Mouse (Mus musculus): Measurements from ENCODE around the gene Ankrd23. TPM values are rescaled to one million over a fixed set of nuclear protein-coding genes. Genes with fewer than 3 reads are reported as not detected.
A peak's percentile ranks its signal among the peaks of the same experiment; 100 is the strongest.

Ankrd23 gene
- polyA plus RNA-seq, 1 experiment from 2014 or later: 23.7 TPM

DNA sequence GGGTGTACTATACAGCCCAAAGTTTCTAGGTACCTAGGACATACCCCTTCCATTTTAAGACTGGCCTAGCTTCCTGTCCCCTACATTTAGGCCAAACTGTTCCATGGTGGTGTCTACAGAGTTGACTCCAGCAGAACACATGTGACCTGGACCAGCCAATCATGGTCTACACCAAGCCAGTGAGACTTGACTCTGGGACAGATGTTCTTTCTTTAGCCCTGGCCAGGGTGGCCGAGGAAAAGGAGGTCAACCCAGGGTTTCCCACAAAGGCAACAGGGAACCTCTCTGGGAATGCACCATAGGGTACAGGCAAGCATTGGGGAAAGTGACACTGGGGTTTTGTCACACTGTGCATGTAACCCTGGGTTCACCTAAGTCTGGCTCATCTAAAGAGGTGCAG is 36.0 kb upstream of the Ankrd23 start:
- 44% methylated on average over 1 of the region's 1 CpGs for WGBS
- H3K4me1 ChIP-seq: peaks cover 81% of the 10 kb centered on the region
- ATAC-seq (ENCODE audit: insufficient number of reproducible peaks, insufficient read depth, low FRiP score, low TSS enrichment, low read depth): no peak

DNA sequence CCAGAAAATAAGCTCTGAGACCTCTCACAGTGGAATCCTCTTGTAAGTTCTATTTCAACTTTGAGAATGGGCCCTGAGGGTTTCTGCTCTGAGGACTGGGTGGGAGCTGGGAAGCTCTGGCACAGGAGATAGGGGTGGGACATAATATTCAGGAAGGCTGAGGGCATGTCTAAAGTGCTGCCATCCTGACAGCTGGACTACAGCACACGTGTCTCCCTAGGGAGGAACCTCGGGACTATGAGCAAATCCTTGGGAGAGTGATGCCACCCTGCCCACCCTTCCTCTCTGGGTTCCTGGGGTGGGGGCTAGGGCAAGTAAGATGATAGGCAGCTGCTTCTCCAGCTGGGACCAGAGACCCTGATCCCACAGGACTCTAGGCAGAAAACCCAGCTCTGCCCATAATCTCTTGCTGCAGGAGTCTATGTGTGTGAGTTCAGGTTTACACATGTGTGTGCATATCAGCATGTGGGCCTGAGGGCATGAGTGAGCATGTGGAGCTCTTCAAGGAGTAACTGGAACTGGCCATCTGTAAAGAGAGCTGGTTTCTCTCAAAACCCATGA is 35.5 kb upstream of the Ankrd23 start:
- H3K9ac ChIP-seq: no peak overlapping the region
- no peaks in the 10 kb centered on the region for H3K36me3 ChIP-seq
- ATAC-seq (ENCODE audit: insufficient number of reproducible peaks, insufficient read depth, low FRiP score, low TSS enrichment, low read depth): no peak
- whole genome bisulfite sequencing: 42% methylated on average over 2 of the region's 2 CpGs
- no peak overlapping the region for H3K4me2 ChIP-seq
- no peaks in the 10 kb centered on the region for H3K9me3 ChIP-seq
- peaks cover 83% of the 10 kb centered on the region for H3K4me1 ChIP-seq
- H3K27me3 ChIP-seq: no peaks in the 10 kb centered on the region
- peak overlapping the region; percentile 24; the same call in 1 of the 2 replicates for H3K27ac ChIP-seq
- no peak overlapping the region for H3K4me3 ChIP-seq

More for the DNA sequence above, 36.0 kb upstream of the Ankrd23 start:
- no peak overlapping the region for H3K4me2 ChIP-seq
- H3K9ac ChIP-seq: no peak overlapping the region
- no peak overlapping the region for H3K27ac ChIP-seq
- H3K36me3 ChIP-seq: no peaks in the 10 kb centered on the region
- no peak overlapping the region for H3K4me3 ChIP-seq
- H3K9me3 ChIP-seq: no peaks in the 10 kb centered on the region
- H3K27me3 ChIP-seq: no peaks in the 10 kb centered on the region

DNA sequence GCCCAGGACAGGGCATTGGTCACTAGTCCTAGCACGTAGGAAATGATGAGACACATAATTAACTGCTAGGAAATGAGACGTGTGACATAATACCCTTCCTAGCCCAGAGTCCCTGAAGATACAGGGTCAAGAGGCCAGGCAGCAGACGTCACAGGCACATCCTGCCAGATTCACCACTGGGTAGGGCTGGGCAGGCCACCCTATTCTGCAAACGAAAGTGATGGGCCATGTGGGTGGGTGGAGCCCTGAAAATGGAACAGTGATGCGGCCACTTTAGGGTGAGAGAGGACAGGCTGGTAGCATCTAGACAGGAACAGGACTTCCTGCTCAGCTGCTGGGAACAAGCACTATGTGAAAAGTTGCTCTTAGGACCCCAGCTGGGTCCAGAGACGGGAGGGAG is 34.9 kb upstream of the Ankrd23 start:
- no peak overlapping the region for H3K9ac ChIP-seq
- no peaks in the 10 kb centered on the region for H3K27me3 ChIP-seq
- H3K9me3 ChIP-seq: no peaks in the 10 kb centered on the region
- peaks cover 83% of the 10 kb centered on the region for H3K4me1 ChIP-seq
- WGBS: 41% methylated on average over 6 of the region's 6 CpGs
- ATAC-seq (ENCODE audit: insufficient number of reproducible peaks, insufficient read depth, low FRiP score, low TSS enrichment, low read depth): no peak
- no peak overlapping the region for H3K4me3 ChIP-seq
- H3K4me2 ChIP-seq: no peak overlapping the region
- H3K36me3 ChIP-seq: no peaks in the 10 kb centered on the region
- peak overlapping the region; percentile 24; the same call in 1 of the 2 replicates for H3K27ac ChIP-seq

DNA sequence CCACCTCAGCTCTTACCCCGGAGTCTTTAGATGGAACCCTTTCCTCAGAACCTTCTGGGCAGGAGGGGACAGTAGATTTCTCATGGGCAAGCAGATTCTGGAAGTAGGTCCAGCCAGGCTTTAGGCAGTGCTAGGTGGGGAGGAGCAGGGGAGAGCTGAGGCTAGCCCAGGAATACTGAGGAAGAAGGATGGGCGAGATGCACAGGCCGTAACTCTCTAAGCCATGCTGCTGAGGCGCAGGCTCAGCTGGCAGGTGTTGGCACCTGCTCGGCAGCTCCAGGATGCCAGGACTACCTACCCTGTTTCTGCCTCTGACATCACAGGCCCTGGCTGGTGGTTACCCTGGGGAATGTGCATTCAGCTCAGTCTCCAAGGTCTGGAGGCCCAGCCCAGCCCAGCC is 33.6 kb upstream of the Ankrd23 start:
- Histone ChIP-seq H3K27me3 (no peaks in the 10 kb centered on the region), H3K9me3 (no peaks in the 10 kb centered on the region), H3K4me2 (no peak overlapping the region), H3K36me3 (no peaks in the 10 kb centered on the region), H3K27ac (0 out of 2 replicates have a peak overlapping the region, but pooled peaks have one; percentile 78), H3K4me3 (no peak overlapping the region), H3K9ac (no peak overlapping the region), H3K4me1 (peaks cover 77% of the 10 kb centered on the region)
- no peak for ATAC-seq (ENCODE audit: insufficient number of reproducible peaks, insufficient read depth, low FRiP score, low TSS enrichment, low read depth)
- 92% methylated on average over 5 of the region's 5 CpGs for WGBS

DNA sequence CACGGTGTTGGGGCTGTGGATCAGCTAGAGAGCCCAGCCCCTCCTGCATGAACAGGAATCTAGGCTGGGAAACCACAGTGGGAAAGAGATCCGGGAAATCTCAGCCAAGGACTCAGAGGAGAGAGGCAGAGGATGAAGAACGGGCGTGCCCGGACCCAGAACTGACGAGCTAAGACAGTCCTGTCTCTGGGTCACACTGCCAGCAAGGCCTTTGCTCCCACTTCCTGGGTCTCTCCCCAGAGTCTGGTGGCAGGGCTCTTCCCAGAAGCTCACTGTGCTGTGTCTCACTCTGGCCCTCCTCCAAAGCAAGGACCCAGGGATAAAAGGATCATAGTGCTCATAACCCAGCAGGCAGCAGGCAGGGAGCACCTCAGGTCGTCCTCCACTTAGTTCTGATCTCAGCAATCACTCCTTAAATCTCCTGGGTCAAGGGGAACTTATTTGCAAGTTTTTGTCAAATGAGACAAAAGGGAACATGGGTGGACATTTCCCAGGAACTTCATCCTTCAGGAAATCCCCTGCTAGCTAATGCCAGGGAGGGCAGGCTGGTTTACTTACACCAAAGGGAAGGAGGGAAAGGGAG is 33.1 kb upstream of the Ankrd23 start:
- H3K36me3 ChIP-seq: no peaks in the 10 kb centered on the region
- WGBS: 43% methylated on average over 7 of the region's 7 CpGs
- H3K9me3 ChIP-seq: no peaks in the 10 kb centered on the region
- no peaks in the 10 kb centered on the region for H3K27me3 ChIP-seq
- H3K4me2 ChIP-seq: no peak overlapping the region
- peaks cover 73% of the 10 kb centered on the region for H3K4me1 ChIP-seq
- no peak overlapping the region for H3K4me3 ChIP-seq
- H3K27ac ChIP-seq: peak overlapping the region; percentile 78; the same call in 1 of the 2 replicates
- no peak overlapping the region for H3K9ac ChIP-seq
- no peak for ATAC-seq (ENCODE audit: insufficient number of reproducible peaks, insufficient read depth, low FRiP score, low TSS enrichment, low read depth)

DNA sequence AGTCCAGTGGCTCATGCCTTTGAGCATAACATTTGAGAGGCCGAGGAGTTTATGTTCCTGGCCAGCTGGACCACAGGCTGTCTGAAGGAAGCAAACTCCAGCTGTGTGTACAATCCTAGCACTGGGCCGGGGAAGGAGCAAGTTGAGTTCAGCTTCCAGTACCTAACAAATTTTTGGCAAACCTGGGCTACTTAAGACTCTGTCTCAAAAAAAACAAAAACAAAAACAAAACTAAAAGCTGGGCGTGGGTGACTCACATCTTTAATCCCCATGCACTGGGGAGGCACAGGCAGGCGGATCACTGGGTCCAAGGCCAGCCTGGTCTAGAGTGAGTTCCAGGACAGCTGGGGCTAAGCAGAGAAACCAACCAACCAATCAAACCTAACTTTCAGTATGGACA is 32.1 kb upstream of the Ankrd23 start:
- H3K4me1 ChIP-seq: peaks cover 63% of the 10 kb centered on the region
- no peak overlapping the region; the same call in 1 of the 2 replicates for H3K9ac ChIP-seq

DNA sequence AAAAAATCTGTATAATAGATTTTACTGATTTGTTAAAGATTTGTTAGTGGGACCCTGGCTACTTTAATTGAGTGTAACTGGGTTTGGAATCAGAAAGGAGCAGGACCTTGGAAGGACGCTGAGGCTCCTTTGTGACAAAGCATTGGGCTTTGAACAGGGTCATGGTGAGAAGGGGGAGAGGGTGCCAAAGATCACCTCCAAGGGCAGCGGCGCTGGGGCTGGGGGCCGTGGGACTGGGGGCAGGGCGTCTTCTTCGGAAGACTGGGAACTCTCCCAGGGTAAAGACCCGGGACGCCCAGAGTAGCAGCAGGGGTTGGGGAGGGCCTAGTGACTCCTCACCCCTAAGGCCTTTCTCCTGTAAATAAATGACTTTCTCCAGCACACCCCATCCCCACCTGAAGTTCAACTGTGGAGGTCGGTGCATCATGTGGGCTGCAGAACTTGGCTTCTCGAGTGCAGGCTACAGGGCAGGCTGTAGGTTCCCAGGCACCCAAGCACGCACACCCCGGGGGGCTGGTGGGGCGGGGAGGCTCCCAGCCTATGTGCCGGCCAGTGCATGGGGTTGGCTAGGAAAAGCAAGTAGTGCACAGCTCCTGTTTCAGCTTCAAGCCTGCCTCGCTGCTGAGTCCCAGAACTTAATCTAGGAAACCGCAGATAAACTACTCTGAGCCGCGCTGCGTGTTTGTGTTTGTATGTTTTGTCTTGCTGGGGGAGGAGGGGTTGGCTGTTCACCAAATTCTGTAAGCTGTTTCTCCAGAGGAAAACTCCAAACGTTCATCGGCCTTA is 31.3 kb upstream of the Ankrd23 start:
- H3K27ac ChIP-seq: peak overlapping the region; percentile 78
- peak overlapping the region; percentile 46 for H3K9ac ChIP-seq
- 28% methylated on average over 21 of the region's 21 CpGs for WGBS
- H3K36me3 ChIP-seq: no peaks in the 10 kb centered on the region
- no peaks in the 10 kb centered on the region for H3K27me3 ChIP-seq
- peak overlapping the region; percentile 41 for H3K4me2 ChIP-seq
- no peak overlapping the region for H3K4me3 ChIP-seq
- no peak; the same call in 1 of the 2 replicates for ATAC-seq (ENCODE audit: insufficient number of reproducible peaks, insufficient read depth, low FRiP score, low TSS enrichment, low read depth)
- no peaks in the 10 kb centered on the region for H3K9me3 ChIP-seq
- peaks cover 61% of the 10 kb centered on the region for H3K4me1 ChIP-seq

More for the DNA sequence above, 32.1 kb upstream of the Ankrd23 start:
- Histone ChIP-seq H3K4me3 (no peak overlapping the region), H3K27ac (peak overlapping the region; percentile 78), H3K9me3 (no peaks in the 10 kb centered on the region), H3K36me3 (no peaks in the 10 kb centered on the region), H3K4me2 (peak overlapping the region; percentile 41; the same call in 1 of the 2 replicates), H3K27me3 (no peaks in the 10 kb centered on the region)
- WGBS: 75% methylated on average over 4 of the region's 4 CpGs
- ATAC-seq (ENCODE audit: insufficient number of reproducible peaks, insufficient read depth, low FRiP score, low TSS enrichment, low read depth): no peak

DNA sequence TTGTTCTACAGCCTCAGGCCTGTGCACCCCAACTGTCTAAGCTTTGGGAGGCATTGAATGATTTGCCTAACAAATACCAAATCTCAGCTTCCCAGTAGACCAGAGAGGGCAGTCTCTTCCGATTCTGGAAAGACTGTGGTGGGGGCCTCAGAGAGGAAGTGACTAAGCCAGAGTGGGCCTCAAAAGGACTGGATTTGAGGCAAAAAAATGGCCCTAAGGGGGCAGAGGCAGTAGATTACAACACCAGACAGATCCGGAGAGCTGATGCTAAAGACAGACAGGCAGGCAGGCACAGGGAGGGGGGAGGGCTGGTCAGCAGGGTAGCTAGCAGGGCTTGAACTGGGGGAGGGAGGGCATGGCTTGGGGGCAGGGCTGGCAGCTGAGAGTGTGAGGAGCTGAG is 29.7 kb upstream of the Ankrd23 start:
- H3K27me3 ChIP-seq: no peaks in the 10 kb centered on the region
- no peak overlapping the region for H3K27ac ChIP-seq
- H3K4me1 ChIP-seq: peaks cover 64% of the 10 kb centered on the region
- H3K9me3 ChIP-seq: no peaks in the 10 kb centered on the region
- no peak overlapping the region for H3K4me3 ChIP-seq
- no peak overlapping the region for H3K4me2 ChIP-seq
- WGBS: 11% methylated on average over 2 of the region's 2 CpGs
- ATAC-seq (ENCODE audit: insufficient number of reproducible peaks, insufficient read depth, low FRiP score, low TSS enrichment, low read depth): no peak
- no peaks in the 10 kb centered on the region for H3K36me3 ChIP-seq
- no peak overlapping the region for H3K9ac ChIP-seq

DNA sequence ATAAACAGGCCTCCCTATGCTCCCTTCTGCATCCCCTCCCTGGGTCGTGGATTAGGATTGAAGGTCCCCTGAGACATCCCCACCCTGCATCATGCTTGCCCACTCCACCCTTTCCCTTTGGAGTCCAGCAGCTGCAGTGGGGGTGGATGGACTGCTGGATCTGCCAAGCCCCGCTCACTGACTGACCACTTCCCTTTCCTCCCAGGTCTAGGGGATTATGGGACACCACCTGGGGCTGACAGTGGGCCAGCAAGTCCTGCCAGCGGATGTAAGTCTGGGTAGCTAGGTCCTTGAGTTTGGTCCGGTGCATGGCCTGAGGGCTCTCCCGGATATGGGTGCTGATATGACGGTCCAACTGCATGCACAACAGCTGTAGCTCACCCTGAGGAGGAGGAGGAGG is 27.4 kb upstream of the Ankrd23 start:
- ATAC-seq (ENCODE audit: insufficient number of reproducible peaks, insufficient read depth, low FRiP score, low TSS enrichment, low read depth): no peak

DNA sequence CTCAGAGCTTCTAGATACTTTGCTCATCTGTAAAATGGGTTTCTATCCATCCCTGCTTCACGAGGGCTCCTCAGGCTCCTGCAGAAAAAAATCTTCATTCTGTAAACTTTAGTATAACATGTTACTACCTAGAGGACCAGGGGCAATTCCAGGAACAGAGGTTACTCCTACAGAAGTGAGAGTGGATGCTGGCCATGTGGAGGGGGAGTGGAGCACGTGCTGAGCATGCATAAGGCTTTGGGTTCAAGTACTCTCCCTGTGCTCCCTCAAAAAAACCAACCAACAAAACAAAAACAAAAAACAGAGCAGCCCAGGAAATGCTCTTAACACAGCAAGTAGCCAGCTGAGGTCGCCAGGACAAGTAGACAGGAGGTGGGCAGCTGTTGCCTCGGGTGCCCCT is 26.9 kb upstream of the Ankrd23 start:
- no peaks in the 10 kb centered on the region for H3K27me3 ChIP-seq
- WGBS: 78% methylated on average over 4 of the region's 4 CpGs
- H3K9ac ChIP-seq: no peak overlapping the region
- H3K27ac ChIP-seq: no peak overlapping the region
- no peaks in the 10 kb centered on the region for H3K36me3 ChIP-seq
- no peak for ATAC-seq (ENCODE audit: insufficient number of reproducible peaks, insufficient read depth, low FRiP score, low TSS enrichment, low read depth)
- peaks cover 60% of the 10 kb centered on the region for H3K4me1 ChIP-seq
- H3K4me3 ChIP-seq: no peak overlapping the region
- no peak overlapping the region for H3K4me2 ChIP-seq
- no peaks in the 10 kb centered on the region for H3K9me3 ChIP-seq

More for the DNA sequence above, 27.4 kb upstream of the Ankrd23 start:
- Histone ChIP-seq H3K9ac (no peak overlapping the region), H3K4me1 (peaks cover 60% of the 10 kb centered on the region), H3K27me3 (no peaks in the 10 kb centered on the region), H3K4me3 (no peak overlapping the region), H3K36me3 (no peaks in the 10 kb centered on the region), H3K4me2 (no peak overlapping the region), H3K9me3 (no peaks in the 10 kb centered on the region), H3K27ac (no peak overlapping the region)
- 73% methylated on average over 6 of the region's 6 CpGs for WGBS

DNA sequence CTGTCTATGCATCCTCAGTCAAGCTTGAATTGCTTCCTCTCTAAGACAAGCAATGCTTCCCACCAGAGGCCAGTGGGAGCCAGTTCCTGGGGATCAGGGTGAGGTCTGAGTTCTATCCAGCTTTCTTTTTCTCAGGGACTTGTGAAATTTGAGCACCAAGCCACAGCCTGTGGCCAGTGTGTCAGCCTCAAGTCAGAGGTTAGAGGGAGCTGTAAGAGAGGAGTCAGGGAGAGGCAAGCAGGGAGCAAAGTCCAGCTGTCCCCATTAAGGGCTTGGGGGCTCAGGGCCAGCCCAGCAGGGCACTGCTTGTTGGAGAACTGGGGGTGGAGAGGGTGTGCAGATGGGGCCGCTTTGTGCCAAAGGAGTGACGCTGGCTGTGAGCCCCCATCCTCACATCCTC is 26.5 kb upstream of the Ankrd23 start:
- 75% methylated on average over 2 of the region's 2 CpGs for WGBS
- Histone ChIP-seq H3K9me3 (no peaks in the 10 kb centered on the region), H3K4me3 (no peak overlapping the region), H3K27ac (no peak overlapping the region), H3K9ac (no peak overlapping the region), H3K4me2 (no peak overlapping the region), H3K36me3 (no peaks in the 10 kb centered on the region), H3K4me1 (peaks cover 58% of the 10 kb centered on the region), H3K27me3 (no peaks in the 10 kb centered on the region)
- no peak for ATAC-seq (ENCODE audit: insufficient number of reproducible peaks, insufficient read depth, low FRiP score, low TSS enrichment, low read depth)

DNA sequence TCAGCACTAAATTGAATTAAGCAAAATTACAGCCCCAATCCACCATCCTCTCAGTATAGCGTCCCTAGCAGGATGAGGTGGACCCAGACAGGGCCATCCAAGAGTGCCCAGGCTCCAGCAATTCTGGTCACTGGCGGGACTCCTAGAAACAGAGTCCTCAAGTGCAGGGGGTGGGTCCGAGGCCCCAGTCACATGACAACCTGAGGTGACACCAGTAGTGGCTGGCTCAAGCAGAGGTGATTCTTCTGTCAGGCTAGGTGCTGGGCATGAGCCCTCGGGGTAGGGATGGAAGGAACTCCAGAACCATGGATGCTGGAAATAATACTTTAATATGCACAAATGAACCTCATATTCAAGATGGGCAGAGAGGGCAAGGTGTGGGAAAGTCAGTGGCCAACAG is 25.7 kb upstream of the Ankrd23 start:
- 55% methylated on average over 4 of the region's 4 CpGs for WGBS
- H3K9ac ChIP-seq: no peak overlapping the region
- no peaks in the 10 kb centered on the region for H3K36me3 ChIP-seq
- H3K27me3 ChIP-seq: no peaks in the 10 kb centered on the region
- no peak overlapping the region for H3K4me2 ChIP-seq
- H3K27ac ChIP-seq: no peak overlapping the region
- H3K4me1 ChIP-seq: peaks cover 51% of the 10 kb centered on the region
- H3K4me3 ChIP-seq: no peak overlapping the region
- no peaks in the 10 kb centered on the region for H3K9me3 ChIP-seq
- no peak for ATAC-seq (ENCODE audit: insufficient number of reproducible peaks, insufficient read depth, low FRiP score, low TSS enrichment, low read depth)

Data from embryonic facial prominence, embryonic 13.5 days (tissue).